Mouse (Mus musculus): ENCODE data around the gene Gm49394.

GRCm38 (mm10) chr7:142659181-142659681, 10.5 kb downstream of the Gm49394 start:
- TF ChIP-seq TAL1 (IDR thresholded peaks at IDR 0.05; ENCODE audit: low read length), result no peak
- no peak for TF ChIP-seq GATA1 (IDR thresholded peaks at IDR 0.05; ENCODE audit: low read length)
